Mouse (Mus musculus) forebrain, embryonic 14.5 days (tissue): ENCODE measurements around the gene Rpl18a. TPM values are rescaled to one million over a fixed set of nuclear protein-coding genes. Genes with fewer than 3 reads are reported as not detected.
A peak's percentile ranks its signal among the peaks of the same experiment; 100 is the strongest.

Experiments
- ATAC-seq: fragments of 200-750 bp; cut with Nextera tagmentation; 2 replicates; pipeline ENCODE4 v1.8.0; 2017; ENCODE audit warnings: mild to moderate bottlenecking, moderate library complexity
- DNase-seq: peaks from one replicate; pipeline ENCODE4 v3.0.0-alpha.2; 2015; ENCODE audit warnings: low spot score
- H3K27ac ChIP-seq: fragments of 300-500 bp; sonication (generic); 2 replicates; pipeline ENCODE4 v1.5.1; 2014; ENCODE audit warnings: low read depth, mild to moderate bottlenecking, control low read depth, low read length, moderate library complexity
- H3K27me3 ChIP-seq: fragments of 300-500 bp; sonication (generic); replicated peaks from 2 replicates; pipeline ENCODE4 v1.6.1; 2014; ENCODE audit warnings: low read length, control low read depth, mixed read lengths; ENCODE audit not compliant: control insufficient read depth, insufficient read depth
- H3K36me3 ChIP-seq: fragments of 300-500 bp; sonication (generic); 2 replicates; pipeline ENCODE4 v1.6.1; 2014; ENCODE audit warnings: low read length, control low read depth; ENCODE audit not compliant: control insufficient read depth, insufficient read depth
- H3K4me1 ChIP-seq: fragments of 300-500 bp; sonication (generic); 2 replicates; pipeline ENCODE4 v1.6.1; 2014; ENCODE audit warnings: antibody characterized with exemption, low read length, control low read depth; ENCODE audit not compliant: control insufficient read depth, insufficient read depth
- H3K4me2 ChIP-seq: fragments of 300-500 bp; sonication (generic); 2 replicates; pipeline ENCODE4 v1.6.1; 2014; ENCODE audit warnings: mild to moderate bottlenecking, control low read depth, low read length
- H3K4me3 ChIP-seq: fragments of 300-500 bp; sonication (generic); 2 replicates; pipeline ENCODE4 v1.5.1; 2014; ENCODE audit warnings: low read depth, low read length, control low read depth
- H3K9ac ChIP-seq: fragments of 300-500 bp; sonication (generic); 2 replicates; pipeline ENCODE4 v1.6.1; 2014; ENCODE audit warnings: mild to moderate bottlenecking, low read length, control low read depth, moderate library complexity
- H3K9me3 ChIP-seq: fragments of 300-500 bp; sonication (generic); replicated peaks from 2 replicates; pipeline ENCODE4 v1.6.1; 2016; ENCODE audit warnings: low read length, control low read depth, mixed read lengths; ENCODE audit not compliant: control insufficient read depth
- WGBS: fragments of 180-500 bp; shearing (Covaris S2); extraction: QIAGEN DNeasy Blood & Tissue Kit; methylation state at CpG from one replicate; pipeline ENCODE4 v1.1.7; 2014; 5-methylcytosine and 5-hydroxymethylcytosine counted together
- polyA plus RNA-seq: library from polyadenylated mRNA; unstranded; fragments of >200 nt; fragmentation: Nextera tagmentation; extraction: Ambion mirVana; gene quantifications from 2 replicates; pipeline ENCODE4 v1.2.1, GENCODE M21; 2014

Gene Rpl18a
- polyA plus RNA-seq, 1 experiment from 2014 or later: 4,258 TPM

DNA sequence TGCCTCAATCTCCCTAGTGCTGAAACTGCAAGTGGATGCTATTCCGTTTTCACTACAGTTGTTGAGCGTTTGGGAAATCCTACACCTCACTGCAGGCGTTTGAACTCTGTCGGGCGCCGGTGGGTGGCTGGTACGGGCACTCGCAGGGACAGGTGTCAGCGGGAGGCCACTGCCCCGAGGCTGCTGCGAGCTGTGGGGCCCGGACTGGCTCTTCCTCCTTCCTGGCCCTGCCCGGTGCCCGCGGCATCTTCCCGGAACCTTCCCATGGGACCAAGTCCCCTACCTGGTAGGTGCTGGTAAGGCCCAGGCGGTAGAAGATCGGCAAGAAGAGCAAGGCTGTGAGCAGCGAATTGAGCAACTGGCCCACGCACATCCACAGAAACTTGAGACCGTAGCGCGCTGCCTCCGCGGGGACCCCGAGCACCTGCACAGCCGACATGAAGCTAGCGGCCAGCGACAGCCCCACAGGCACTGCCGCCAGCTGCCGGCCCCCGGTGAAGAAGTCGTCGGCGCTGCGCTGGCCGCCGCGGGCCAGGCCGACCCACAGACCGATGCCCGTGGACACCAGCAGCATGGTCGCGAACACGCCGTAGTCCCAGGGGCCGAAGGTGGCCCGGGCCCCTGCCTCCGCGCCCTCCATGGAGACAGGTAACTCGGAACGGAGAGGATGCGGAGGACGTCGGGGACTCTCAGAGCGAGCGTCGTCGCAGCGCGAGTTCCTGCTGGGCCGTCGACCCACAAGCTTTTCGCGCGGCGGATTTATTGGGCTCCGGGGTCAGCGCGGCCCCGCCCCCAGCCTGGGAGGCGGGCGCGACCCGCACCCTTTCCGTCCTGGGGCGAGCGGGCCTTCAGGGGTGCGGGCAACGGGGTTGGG lies 5.0 kb downstream of the Rpl18a start, which contains the start of gene Slc5a5:
TSS of gene Slc5a5 (minus strand) at position 736 of the 874 bp plus-strand sequence.
- Histone ChIP-seq H3K4me2 (peak within 1 kb of the TSS; percentile 28), H3K36me3 (peaks cover 35% of the 10 kb centered on the region), H3K9ac (peak within 1 kb of the TSS; percentile 35), H3K27ac (no peak within 1 kb of the TSS), H3K4me3 (peak within 1 kb of the TSS; percentile 16), H3K4me1 (peaks cover 7% of the 10 kb centered on the region), H3K9me3 (no peaks in the 10 kb centered on the region), H3K27me3 (peaks cover 35% of the 10 kb centered on the region)
- 3% methylated on average over 80 of the region's 80 CpGs for WGBS
- ATAC-seq: no peak
- DNase-seq: no peak

DNA sequence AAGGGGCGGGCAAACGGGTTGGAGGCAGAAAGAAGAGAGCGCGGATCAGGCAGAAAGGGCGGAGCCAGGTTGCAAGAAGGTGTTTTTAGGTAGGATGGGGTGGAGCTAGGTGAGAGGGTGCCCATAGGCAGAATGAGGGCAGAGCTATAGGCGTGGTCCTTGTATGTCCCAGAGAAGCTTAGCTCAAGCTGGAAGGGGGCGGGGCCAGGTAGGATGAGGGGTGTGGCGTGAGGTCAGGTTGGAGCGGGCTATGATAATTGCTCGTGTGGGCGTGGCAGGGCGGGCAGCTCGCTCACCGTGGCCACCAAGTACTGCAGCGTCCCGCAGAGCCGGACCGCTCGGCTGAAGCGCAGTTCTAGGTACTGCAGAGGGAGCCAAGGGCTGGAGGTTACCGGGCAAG lies 5.9 kb downstream of the Rpl18a start:
- Histone ChIP-seq H3K4me3 (no peak overlapping the region), H3K4me2 (no peak overlapping the region), H3K27ac (no peak overlapping the region), H3K9ac (no peak overlapping the region), H3K27me3 (peaks cover 35% of the 10 kb centered on the region), H3K9me3 (no peaks in the 10 kb centered on the region), H3K4me1 (peaks cover 4% of the 10 kb centered on the region), H3K36me3 (peaks cover 35% of the 10 kb centered on the region)
- 13% methylated on average over 19 of the region's 21 CpGs for WGBS
- no peak for DNase-seq
- no peak for ATAC-seq

DNA sequence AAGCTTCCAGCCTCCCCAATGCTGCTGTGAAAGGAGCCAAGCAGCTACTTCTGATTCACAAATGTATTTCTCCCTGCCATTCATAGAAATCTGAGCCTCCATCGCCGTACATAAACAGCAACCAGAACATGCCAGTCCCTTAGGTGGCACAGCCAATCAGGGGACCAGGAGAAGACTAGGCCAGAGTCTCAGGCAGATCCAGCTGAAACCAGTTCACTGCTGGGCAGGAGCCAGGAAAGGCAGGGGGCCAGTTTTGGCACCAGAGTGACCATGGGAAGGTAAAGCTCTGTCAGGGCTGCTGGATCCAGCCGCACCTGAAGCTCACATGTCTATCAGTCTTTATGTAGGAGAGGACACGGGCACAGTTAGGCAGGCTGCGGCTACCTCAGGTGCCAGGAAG lies 6.6 kb downstream of the Rpl18a start:
- DNase-seq (no peak), ATAC-seq (no peak)
- Histone ChIP-seq H3K9ac (no peak overlapping the region), H3K4me2 (no peak overlapping the region), H3K4me1 (peaks cover 2% of the 10 kb centered on the region; the same call in 1 of the 2 replicates), H3K36me3 (peaks cover 29% of the 10 kb centered on the region), H3K27ac (no peak overlapping the region), H3K27me3 (peaks cover 35% of the 10 kb centered on the region), H3K9me3 (no peaks in the 10 kb centered on the region), H3K4me3 (no peak overlapping the region)
- WGBS: 89% methylated on average over 5 of the region's 5 CpGs

GRCm38 (mm10) chr8:70887669-70888068 lies 9.5 kb downstream of the Rpl18a start:
- no peaks in the 10 kb centered on the region for H3K9me3 ChIP-seq
- peaks cover 24% of the 10 kb centered on the region for H3K27me3 ChIP-seq
- WGBS: 5% methylated on average over 15 of the region's 18 CpGs
- no peak overlapping the region for H3K4me3 ChIP-seq
- peak overlapping the region; percentile 30; the same call in 1 of the 2 replicates for H3K4me2 ChIP-seq
- peaks cover 2% of the 10 kb centered on the region; the same call in 1 of the 2 replicates for H3K4me1 ChIP-seq
- ATAC-seq (peak; percentile 37), DNase-seq (peak; percentile 48)
- 0 out of 2 replicates have a peak overlapping the region, but pooled peaks have one; percentile 32 for H3K9ac ChIP-seq
- no peaks in the 10 kb centered on the region for H3K36me3 ChIP-seq
- no peak overlapping the region for H3K27ac ChIP-seq

GRCm38 (mm10) chr8:70885612-70886011 lies 11.6 kb downstream of the Rpl18a start:
- no peaks in the 10 kb centered on the region for H3K4me1 ChIP-seq
- no peaks in the 10 kb centered on the region for H3K9me3 ChIP-seq
- ATAC-seq (no peak), DNase-seq (no peak)
- no peaks in the 10 kb centered on the region for H3K36me3 ChIP-seq
- 15% methylated on average over 12 of the region's 12 CpGs for WGBS
- peaks cover 3% of the 10 kb centered on the region for H3K27me3 ChIP-seq
- H3K4me3 ChIP-seq: no peak overlapping the region
- H3K9ac ChIP-seq: no peak overlapping the region
- H3K4me2 ChIP-seq: no peak overlapping the region
- H3K27ac ChIP-seq: no peak overlapping the region

DNA sequence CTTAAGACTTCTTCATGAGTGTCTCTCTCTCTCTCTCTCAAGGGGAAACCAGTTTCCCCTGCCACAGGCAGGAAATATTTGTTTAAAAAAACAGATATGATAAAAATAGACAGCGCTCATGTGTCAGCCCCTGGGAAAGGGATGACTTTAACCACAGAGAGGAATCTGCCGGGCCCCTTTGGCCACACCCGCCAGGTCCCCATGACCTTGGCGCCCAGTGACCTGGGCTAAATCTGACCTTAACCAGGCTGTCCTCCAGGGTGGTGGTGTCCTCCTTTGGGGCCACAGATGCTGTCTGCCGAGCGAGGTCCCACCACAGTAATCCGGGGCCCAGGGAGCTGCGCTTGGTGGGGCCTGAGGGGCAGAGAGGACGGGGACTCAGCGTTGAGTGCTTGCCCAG lies 12.5 kb downstream of the Rpl18a start:
- no peaks in the 10 kb centered on the region for H3K27me3 ChIP-seq
- DNase-seq: no peak

GRCm38 (mm10) chr8:70884186-70884585 lies 13.0 kb downstream of the Rpl18a start:
- no peak overlapping the region for H3K9ac ChIP-seq

More for the DNA sequence above, 12.5 kb downstream of the Rpl18a start:
- ATAC-seq: no peak
- H3K36me3 ChIP-seq: no peaks in the 10 kb centered on the region
- 89% methylated on average over 10 of the region's 10 CpGs for WGBS
- H3K27ac ChIP-seq: no peak overlapping the region
- no peak overlapping the region for H3K9ac ChIP-seq
- H3K4me1 ChIP-seq: no peaks in the 10 kb centered on the region
- H3K4me2 ChIP-seq: no peak overlapping the region
- no peaks in the 10 kb centered on the region for H3K9me3 ChIP-seq
- H3K4me3 ChIP-seq: no peak overlapping the region

DNA sequence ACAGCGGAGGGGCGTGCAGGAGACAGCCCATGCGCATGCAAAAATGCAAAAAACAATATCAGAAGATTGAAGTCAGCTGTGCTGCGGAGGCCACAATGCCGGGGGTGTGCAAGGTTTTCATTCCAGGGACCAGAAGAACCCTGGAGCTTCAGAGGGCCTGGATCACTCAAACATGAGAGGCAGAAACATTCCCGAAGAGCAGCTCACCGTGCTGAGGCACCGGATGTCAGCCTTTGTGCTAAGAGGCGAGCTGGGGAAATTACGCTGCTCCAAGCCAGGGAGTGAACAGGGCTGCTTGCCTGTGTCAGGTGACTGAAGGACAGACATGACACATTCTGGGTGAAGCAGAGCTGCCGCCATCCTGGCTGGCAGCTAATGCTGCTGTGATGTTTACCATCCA lies 16.7 kb downstream of the Rpl18a start:
- no peak overlapping the region for H3K9ac ChIP-seq
- no peaks in the 10 kb centered on the region; the same call in 1 of the 2 replicates for H3K4me1 ChIP-seq
- H3K27ac ChIP-seq: no peak overlapping the region
- no peaks in the 10 kb centered on the region for H3K27me3 ChIP-seq
- DNase-seq (no peak), ATAC-seq (no peak)
- H3K4me3 ChIP-seq: no peak overlapping the region
- H3K9me3 ChIP-seq: no peaks in the 10 kb centered on the region
- 28% methylated on average over 11 of the region's 11 CpGs for WGBS
- H3K4me2 ChIP-seq: no peak overlapping the region
- H3K36me3 ChIP-seq: no peaks in the 10 kb centered on the region

More at GRCm38 (mm10) chr8:70884186-70884585, 13.0 kb downstream of the Rpl18a start:
- 82% methylated on average over 4 of the region's 4 CpGs for WGBS
- Histone ChIP-seq H3K36me3 (no peaks in the 10 kb centered on the region), H3K4me1 (no peaks in the 10 kb centered on the region; the same call in 1 of the 2 replicates), H3K27me3 (no peaks in the 10 kb centered on the region), H3K4me2 (no peak overlapping the region), H3K27ac (no peak overlapping the region), H3K4me3 (no peak overlapping the region), H3K9me3 (no peaks in the 10 kb centered on the region)
- no peak for DNase-seq
- ATAC-seq: no peak

DNA sequence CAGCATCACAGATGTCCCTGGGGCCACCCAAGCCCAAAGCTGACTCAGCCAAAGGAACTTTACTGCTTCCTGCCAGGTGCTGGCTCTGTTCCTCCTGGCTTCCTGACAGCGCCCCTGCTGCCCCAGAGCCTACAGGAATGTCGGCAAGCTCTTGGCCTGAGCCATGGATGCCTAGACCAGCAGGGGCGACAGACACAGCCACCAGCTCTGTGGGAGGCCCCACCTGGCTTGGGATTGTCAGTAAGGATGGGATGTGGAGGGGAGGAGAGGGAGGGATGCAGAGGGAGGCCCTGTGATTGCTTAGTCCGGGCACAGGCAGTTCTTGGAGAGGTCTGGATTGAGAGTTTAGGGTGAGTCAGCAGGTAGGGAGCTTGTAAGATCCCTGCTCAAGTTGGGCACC lies 17.1 kb downstream of the Rpl18a start:
- H3K9ac ChIP-seq: no peak overlapping the region
- no peaks in the 10 kb centered on the region for H3K9me3 ChIP-seq
- ATAC-seq (peak; percentile 43; the same call in 1 of the 2 replicates), DNase-seq (no peak)
- no peak overlapping the region for H3K4me2 ChIP-seq
- no peak overlapping the region for H3K4me3 ChIP-seq
- H3K36me3 ChIP-seq: no peaks in the 10 kb centered on the region
- no peak overlapping the region for H3K27ac ChIP-seq
- WGBS: 9% methylated on average over 4 of the region's 4 CpGs
- no peaks in the 10 kb centered on the region for H3K27me3 ChIP-seq
- no peaks in the 10 kb centered on the region; the same call in 1 of the 2 replicates for H3K4me1 ChIP-seq
